Mouse (Mus musculus) heart, adult 8-10 months (tissue): Measurements from ENCODE around the gene Ankrd65. TPM values are rescaled to one million over a fixed set of nuclear protein-coding genes. Genes with fewer than 3 reads are reported as not detected.
A peak's percentile ranks its signal among the peaks of the same experiment; 100 is the strongest.
"Not testable (repeated sequence)": the region's sequence is repeated elsewhere in the genome, so short reads cannot be mapped to it uniquely, and the experiment has no call there.

Experiments used
- DNase-seq: peaks from one replicate; pipeline ENCODE4 v3.0.0; 2022; ENCODE audit warnings: low spot score
- total RNA-seq, 4 experiments: library from RNA; stranded (reverse); gene quantifications; 2 replicates each; pipeline ENCODE4 v1.2.4; 2022

The Ankrd65 gene
- total RNA-seq, result not detected

DNA sequence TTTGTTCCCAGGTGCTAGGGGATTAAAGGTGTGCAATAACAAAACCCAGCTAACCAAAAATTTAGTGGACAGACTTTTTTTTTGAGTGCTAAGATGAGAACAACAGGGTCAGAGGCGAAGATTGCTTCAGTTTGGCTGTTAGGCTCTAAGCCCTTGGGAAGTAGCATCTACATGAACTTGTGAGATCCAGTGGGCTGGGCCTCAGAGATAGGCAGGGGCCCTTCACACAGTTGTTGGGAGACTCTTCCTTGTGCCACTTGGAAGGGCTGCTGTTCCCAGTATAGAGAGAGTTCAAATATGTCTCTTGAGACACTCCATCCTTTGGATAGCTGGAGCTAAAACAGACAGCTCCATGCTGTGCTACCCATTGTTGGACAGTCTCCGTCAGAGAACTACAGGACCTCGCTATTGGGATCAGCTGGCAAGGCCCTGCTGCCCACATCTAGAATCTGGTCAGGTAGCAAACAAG, at the start of gene Ankrd65:
Ankrd65 (plus strand) TSS at position 419 of the 469 bp plus-strand sequence.
- no peak for DNase-seq

DNA sequence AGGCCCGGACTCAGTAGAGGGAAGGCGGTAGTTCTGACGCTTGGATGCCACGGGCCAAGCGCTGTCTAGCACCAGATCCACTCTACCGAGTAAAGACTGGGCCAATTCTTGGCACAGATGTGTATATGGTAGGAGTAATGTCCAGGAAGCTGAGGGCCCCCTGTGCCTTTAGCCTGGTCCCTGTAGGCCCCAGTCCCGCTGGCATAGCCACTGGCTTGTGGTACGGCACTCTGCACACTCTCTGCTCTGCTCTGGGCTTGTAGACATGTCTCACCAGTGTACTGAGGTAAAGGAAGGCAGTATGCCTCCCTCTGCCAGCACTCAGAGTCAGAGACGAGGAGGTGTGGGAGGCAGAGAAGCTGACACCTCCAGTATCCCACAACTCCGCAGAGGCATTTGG, 49.6 kb upstream of the Ankrd65 start:
- not testable (repeated sequence) for DNase-seq

DNA sequence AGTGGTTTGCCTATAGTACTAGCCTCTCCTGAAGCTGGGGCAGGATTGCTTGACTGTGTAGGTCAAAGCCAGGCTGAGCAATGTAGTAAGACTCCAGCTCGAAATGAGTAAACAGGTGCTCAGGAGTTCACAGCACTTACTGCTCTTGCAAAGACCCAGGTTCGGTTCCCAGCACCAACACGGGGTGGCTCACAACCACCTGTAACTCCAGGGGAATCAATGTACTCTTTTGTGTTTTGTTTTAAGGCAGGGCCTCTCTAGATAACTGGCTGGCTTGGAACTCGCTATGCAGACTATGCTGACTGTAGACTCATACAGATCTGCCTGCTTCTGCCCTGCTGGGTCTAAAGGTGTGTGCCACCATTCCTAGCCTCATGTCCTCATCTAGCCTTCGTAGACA, 47.6 kb upstream of the Ankrd65 start:
- no peak for DNase-seq

DNA sequence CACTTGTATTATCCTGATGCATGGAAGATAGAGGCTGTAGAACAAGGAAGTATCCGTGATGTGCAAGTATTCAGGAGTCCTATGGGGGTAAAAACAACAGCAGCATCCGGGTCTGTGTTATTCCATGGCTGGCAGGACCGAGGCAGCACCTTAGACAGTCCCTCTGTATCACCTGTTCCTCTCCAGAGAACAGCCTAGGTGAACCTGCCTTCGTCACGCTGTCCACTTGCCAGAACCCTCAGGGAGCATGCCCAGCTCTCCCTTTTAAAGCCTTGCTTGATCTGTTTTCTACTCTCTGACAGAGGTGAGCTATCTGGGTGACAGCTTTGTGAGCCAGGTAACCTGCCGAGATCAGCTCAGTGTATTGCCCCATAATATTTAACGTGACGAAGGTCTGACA, 45.8 kb upstream of the Ankrd65 start:
- DNase-seq, result no peak

DNA sequence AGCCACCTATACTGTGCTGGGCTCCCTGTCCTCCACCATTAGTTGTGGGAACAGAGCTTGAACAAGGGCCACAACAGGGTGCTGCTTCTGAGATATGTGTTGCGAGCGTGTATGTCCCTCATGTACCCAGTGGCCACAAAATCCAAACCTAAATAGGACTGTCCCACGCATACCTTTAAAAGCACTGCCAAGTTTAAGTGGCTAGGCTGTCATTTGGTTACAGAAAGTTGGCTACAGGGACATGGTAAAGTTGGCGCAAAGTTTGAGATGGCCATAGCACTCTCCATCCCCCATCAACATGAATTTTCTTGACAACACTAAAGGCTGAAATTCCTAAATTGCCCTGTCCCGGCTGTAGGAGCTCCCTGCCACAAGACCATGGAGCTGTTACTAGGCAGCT, 45.1 kb upstream of the Ankrd65 start:
- DNase-seq, result no peak

DNA sequence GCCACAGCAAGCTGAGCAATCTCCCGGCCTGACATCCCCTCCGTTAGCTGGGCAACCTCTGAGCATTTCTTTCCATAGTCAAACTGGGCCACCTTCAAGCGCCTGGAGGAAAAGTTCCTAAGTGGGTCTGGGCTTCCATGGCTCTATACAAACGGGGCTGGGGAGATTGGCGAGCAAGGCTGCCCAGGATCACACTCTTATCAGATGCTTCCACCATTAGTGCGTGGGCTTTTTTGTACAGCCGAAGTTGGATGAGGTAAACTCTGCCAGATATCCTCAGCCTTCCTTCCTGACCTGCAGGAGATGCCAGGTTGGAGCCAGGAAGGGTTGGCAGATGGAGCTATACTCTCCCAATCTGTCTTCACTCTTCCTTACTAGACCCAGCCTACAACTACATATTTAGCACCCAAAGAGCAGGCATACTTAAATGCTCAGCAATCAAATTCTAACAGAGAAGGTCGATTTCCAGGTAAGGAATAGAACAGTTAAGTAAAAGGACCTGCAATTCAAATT, 44.1 kb upstream of the Ankrd65 start:
- DNase-seq, result no peak

DNA sequence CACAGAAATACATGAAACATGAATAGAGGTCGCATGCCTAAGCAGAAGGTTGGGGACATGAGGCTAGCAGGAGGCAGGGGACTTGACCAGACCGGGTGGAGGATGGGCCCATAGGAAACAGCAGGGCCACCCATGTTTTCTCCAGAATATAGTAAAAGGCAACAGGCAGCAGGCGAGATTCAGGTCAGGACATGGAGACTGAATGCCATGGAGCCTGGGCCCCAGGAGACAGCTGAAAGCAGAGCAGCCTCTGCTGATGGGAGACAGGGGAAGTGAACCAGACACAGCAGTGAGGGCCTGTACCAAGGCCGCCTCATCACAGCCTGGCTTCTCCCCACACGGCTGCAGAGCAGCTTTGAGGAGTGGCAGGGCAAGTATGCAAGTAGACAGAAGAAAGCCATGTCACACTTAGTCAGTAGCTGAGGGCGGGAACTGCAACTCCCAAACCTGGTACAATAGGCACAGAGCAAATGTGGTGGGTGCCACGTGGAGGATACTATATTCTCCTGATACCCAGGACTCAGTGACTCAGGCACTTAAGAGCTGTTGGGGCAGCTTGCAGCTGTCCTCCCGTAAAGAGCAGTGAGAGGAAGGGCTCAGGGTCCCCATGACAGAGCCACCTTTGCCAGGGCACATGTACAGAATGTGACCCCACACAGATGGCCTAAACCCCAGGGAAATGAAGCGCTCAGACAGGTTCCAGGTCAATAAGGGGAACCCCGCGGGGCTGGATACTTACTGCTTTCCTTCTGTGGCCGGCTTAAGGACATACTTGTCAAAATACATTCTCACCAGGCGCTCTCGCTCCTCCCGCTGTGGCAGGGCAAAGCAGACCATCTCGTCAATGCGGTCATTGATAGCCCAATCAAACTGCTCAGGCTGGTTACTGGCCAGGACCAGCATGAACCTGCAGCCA, 43.4 kb upstream of the Ankrd65 start:
- DNase-seq, result no peak

DNA sequence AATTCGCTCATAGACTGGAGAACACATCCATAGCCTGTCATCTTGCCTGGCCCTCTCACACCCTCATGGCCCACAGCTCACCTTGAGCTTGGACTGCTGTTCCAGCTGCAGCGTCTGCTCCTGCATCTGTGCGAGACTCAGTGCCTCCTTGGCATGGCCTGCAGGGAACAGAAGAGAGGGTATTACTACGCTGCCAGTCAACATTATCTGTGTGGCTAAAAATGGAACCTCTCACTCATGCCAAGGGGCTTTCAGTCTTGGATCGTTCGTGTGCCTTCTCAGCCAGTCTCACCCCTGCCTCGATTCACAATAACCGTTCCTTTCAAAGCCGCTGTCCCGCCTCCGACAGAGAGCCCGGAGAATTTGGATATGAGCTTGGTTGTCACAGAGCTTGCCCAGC, 33.2 kb upstream of the Ankrd65 start:
- DNase-seq, result no peak

DNA sequence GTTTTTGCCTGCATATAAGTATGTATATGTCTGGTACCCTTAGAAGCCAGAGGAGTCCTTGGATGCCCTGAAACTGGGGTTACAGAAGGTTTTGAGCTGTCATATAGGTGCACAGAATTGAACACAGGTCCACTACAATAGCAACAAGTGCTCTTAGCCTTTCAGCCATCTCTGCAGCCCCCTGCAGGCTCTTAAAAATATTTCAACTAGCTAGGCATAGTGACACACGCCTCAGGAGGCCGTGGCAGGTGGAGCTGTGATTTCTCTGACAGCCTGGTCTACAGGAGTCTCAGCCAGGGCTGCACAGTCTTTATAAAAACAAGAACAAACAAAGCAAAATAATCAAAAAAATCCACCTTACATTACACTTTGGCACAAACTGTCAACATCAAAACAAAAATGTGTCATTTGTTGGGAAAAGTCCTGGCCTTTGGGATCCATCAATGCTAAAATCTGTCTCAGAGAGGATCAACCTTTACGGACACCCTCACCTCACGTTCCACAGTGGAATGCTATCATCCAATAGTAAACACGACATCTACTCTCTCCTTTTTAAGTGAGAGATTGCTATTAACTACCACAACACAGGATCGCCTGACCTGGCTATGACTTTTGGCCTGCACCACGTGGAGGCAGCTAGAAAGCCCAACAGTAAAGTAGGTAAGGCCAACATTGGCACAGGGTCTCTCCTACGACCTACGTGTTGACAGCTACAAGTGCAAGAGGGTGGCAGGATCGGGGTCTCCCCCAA, 30.2 kb upstream of the Ankrd65 start:
- DNase-seq, result no peak

DNA sequence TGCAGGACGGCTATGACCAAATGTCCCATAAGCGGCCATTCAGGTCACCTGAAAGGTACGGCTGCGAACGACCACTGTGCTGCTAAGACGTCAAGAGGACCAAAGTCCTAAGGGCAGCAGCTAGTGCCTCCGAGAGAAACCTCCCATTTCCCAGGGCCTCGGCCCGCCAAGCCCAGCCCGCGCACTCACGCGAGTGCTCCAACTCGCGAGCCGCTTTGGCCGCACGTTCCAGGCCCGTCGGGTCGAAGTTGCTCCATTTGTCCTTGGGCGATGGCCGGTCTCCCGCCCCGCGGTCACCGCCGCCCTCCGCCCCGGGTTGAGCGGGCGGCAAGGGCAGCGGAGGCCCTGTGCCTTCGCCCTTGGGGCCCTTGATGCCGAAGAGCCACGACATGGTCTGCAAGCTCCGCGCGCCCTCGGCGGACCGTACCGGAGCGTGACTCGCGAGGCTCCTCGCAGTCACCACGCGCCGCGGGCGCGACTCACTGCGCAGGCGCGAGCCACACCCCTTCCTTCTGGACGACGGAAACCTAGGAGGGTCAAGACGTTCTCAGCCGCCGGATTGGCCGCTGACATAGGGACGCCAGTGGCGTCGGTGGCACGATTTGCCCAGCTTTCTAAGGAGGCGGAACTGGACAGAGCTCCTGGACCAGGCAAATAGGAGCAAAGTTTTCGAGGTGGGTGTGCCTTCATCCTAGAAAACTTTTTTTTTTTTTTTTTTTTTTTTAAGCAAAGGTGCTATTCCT, 29.5 kb upstream of the Ankrd65 start, which contains the start of gene Atad3a:
Atad3a (minus strand) TSS at position 481 of the 743 bp plus-strand sequence.
- peak; percentile 98 for DNase-seq

DNA sequence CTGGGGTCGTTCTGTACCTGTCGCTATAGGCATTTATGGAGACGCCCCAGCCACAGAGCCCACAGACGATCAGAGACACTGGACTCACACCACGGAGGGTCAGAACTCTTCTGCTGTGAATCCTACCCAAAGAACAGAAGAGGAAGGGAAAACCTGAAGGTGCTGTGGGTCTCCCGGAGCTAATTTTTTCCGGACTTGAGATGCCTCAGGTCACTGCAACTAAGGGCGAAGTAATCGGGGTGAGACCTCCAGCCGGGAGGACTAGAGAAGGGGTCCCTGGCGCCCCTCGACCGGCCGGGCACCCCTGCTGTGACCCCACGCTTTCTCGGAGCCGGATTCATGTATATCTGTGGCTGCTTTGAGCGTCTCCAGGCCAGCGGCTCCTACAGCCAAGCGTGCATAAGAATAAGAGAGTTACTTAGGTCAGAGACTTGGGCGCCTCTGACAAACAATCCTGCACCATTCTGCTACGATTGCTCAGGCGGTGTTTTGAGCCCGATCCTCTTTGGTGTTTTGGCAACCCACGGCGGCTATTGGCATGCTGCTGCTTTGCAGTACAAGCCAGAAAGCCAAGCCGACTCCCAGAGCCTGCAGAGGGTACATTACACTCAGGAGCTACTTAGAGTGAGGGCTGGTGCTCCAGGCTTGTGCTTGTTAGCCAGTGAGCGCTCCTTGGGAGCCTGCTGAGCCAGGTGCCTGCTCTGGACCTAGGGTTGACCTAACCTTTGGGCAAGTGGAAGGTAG, 28.7 kb upstream of the Ankrd65 start:
- DNase-seq, result no peak

DNA sequence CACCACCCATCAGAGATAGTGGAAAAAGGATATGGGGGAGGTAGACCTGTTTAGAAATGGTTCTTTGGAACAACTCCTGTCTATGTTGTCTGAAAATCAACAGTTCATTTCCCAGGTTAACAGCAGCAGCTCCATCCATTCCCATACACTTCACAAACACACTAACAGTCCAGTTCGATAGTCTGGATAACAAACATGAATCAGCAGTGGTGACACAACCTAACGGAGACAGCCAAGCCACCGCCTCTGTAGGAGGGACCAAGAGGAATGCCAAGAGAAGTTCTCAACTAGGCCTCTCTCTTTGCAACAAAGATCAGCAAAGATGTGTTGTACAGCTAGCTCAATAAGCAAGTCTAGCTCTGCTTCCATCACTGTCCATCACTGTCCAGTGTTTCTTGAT, 27.9 kb upstream of the Ankrd65 start:
- no peak for DNase-seq

DNA sequence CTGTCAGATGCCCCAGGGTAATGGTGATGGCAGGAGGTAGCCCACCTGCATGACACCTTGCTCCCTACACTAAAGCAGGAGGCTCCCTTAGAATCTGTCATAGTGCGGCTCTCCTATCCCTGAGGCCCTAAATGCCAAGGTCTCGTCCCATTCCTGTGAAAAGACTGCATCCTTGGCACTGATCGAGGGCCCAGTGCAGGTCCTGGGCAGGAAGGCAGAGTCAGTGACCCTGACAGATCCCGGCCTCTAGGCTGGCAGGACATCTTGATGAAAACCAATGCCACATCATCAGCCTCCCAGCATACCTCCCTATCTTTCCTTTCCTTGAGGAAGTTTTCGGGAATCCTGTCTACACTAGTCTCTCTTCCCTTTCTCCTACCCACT, 20.8 kb upstream of the Ankrd65 start:
- DNase-seq, result no peak

DNA sequence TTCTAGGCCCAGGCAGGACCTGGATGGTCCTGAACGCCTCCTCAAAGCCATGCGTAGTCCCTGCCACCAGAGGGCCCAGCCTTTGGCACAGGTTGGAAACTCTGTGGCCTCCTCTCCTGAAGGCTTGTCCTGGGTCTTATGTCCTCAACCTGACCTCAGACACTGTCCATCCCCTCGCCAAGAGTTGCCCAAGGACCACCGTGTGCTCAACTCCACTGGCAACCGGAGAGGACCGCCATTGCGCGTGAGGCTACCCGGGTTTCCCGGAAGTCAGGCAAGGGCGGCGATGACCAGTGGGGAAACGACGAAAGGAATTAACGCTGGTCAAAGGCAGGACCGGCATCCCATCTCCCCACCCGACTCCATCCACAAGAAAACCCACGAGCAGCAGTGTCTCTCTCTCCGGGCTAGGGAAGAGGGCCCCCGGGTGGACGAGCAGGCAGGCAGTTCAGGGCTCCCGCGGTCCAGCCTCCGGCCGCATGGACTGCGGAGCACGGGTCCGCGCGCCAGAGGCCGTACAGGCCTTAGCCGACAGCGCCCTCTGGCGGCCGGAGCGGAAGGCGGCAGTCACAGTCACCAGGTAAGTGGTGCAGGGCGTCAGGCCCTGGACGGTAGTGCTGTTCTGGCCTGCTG, 20.2 kb upstream of the Ankrd65 start:
- peak; percentile 88 for DNase-seq

DNA sequence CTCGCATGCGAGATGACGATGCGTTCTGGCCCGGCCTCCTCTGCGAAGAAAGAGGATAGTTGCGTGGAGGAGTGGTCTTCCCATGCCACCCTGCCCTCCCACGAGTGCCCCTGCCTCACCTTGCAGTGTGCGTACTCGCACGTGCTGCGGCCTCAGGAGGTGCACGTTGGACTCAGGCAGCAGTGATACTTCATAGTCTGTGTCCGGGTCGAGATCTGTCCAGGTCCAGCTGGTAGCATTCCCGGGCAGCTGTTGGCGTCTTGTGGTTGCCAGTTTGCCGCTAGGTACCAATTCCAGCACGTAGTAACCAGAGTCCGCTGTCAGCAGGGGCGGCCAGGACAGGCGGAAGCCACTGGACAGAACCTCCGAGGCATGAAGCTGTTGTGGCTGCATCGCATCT, 19.6 kb upstream of the Ankrd65 start:
- DNase-seq, result no peak

DNA sequence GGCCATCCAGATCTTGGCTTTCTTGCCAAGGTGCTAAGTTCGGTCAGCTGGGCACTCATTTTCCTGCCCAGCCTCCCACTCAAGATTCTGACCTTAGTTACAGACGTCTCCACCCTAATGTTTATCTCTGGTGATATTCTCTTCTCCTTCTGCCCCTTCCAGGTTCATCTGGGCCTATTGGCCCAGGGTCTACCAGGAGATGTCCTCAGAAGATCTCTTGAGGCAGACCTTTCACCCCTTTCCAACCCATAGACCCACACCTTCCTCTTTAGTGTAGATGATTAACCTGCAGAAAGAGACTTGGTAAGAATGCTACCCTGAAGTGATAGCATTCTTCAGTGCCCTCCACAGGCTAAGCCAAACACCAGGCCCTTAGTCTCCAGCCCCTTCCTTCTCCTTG, 18.5 kb upstream of the Ankrd65 start:
- DNase-seq, result no peak

DNA sequence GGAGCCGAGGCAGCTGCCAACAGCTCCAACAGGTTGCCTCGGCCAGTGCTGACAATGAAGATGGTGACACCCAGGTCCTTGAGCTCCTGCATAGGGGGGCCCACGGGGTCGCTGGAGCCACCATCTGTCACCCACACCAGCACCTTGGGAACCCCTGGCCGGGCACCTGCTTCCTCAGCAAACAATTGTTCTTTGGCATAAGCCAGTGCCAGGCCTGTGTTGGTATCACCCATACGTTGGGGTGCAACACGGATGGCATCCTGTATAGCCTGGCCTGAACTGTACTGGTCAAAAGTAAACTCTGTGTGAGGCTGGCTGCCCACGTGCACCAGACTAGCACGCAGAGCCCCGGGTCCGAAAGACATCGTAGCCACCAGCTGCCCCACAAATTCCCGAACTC, 17.5 kb upstream of the Ankrd65 start:
- no peak for DNase-seq

DNA sequence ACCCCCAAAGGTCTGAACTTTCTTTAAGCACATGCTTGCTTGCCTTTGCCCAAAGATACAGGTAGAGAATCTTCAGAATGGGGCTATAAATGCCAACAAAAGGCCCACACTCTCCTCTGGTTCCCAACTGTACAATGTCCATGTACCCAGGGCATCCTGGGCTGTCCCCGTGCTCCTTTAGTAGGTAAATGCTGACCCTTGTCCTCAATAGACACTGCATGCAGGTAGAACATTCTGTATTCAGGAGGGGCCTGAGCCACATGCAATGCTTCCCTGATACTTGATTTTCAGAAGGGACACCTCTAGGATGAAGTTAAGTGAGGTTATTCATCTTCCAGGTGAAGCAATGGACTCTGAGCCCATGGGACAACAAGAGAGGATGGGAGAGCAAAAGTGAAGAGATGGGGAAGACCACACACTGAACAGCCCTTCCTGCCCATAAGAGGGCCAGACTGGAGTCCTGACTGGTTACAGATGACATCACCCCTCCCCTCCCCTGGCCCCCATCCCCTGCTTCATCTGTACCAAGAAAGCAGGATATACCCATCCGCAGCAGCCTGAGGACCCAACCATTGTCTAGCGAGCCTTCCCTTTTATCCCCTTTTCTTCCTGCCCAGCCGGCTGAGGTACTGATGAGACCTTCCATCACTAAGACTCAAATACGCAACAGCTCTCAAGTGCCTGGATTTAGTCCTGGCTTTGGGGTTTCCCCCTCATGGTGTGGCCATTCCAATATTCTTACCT, 16.7 kb upstream of the Ankrd65 start:
- no peak for DNase-seq

DNA sequence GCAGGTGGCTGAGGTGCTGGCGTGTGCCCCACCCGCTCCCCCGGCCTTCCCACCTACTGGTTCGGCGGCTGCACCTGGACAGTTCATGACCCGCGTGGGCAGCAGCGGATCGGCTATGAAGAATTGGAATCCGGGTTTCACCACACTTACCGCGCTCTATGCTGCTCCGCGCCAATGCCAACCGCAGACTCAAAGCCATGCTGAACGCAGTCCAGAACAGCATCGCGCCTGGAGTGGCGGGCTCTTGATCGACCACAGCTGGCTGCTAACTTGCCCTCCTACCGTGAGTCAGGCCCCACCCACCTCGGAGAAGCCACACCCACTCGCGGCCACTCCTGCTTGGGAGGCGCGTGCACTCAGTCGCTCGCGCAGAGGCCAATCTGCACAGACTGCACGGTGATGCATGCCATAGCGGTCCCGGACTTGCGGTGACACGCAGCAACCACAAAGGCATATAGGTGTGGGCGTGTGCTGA, 15.9 kb upstream of the Ankrd65 start, which contains the start of gene Vwa1:
Vwa1 (minus strand) TSS at position 419 of the 475 bp plus-strand sequence.
- peak; percentile 92 for DNase-seq
